ENCODE assay signal across 9 mouse cellular contexts in the genomic region with DNA sequence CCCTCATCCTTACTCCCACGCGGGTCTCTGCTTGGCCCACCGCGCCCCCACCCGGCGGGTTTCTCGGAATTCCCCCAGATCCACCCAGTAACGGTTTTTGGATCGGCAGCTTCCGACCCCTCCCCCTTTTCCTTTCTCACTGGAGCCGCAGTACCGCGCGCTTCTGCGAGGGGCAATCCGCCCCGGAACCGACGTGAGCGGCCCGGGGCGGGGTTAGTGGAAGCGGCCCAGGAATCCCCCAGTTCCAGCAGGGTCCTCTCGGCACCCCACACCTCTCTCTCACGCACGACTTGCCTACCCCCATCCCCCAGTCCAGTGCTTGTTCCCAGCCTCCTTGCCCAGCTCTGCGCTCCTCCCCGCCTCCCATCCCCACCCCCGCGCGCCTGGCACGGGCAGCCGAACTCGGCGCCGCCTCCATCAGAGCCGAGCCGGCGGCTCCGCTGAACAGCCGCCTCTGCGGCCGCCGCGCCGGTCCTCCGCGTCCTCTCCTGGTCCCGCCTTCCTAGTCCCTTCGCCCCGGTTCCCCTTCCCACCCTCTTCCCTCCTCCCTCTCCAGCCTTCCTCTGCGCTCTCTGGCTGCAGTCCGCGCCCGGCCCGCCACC. TPM values are rescaled to one million over a fixed set of nuclear protein-coding genes. Genes with fewer than 3 reads are reported as not detected.
DNase-seq lines count a peak whose midpoint lies in the region; ATAC-seq lines count a peak whose summit lies in the region.
"Had no signal": no experiment of that assay in that cellular context is flagged by ENCODE, and none has a peak within 500 bp of the region (broad histone marks: within the 10 kb centered on the region; RNA-seq: fewer than 3 reads in every experiment).

A gene (plus strand): TSS at position 420 of the 602 bp plus-strand sequence.

- H3K27ac ChIP-seq in heart, embryonic 10.5 days: no peak within 1 kb of the TSS
- H3K27ac ChIP-seq in embryonic facial prominence, embryonic 15.5 days (replicated peaks): no peak within 1 kb of the TSS
- H3K27ac ChIP-seq in hindbrain, embryonic 12.5 days: peak within 1 kb of the TSS; percentile 84
- peak within 1 kb of the TSS; percentile 64; the same call in 1 of the 2 replicates for H3K27ac ChIP-seq in neural tube, embryonic 12.5 days
- H3K27ac ChIP-seq: macrophage had no signal

- H3K4me3 ChIP-seq in heart, embryonic 10.5 days: peak within 1 kb of the TSS; percentile 76
- H3K4me3 ChIP-seq in embryonic facial prominence, embryonic 15.5 days (replicated peaks): peak within 1 kb of the TSS; percentile 55
- peak within 1 kb of the TSS; percentile 72 for H3K4me3 ChIP-seq in hindbrain, embryonic 12.5 days
- H3K4me3 ChIP-seq in neural tube, embryonic 12.5 days: peak within 1 kb of the TSS; percentile 61

- H3K4me1 ChIP-seq in heart, embryonic 10.5 days: peaks cover 20% of the 10 kb centered on the region
- H3K4me1 ChIP-seq in embryonic facial prominence, embryonic 15.5 days: peaks cover 8% of the 10 kb centered on the region; the same call in 1 of the 2 replicates
- H3K4me1 ChIP-seq in hindbrain, embryonic 12.5 days: peaks cover 3% of the 10 kb centered on the region; the same call in 1 of the 2 replicates
- H3K4me1 ChIP-seq in neural tube, embryonic 12.5 days: 0 out of 2 replicates have a peak, but pooled peaks cover 5% of the 10 kb centered on the region

- peak; percentile 67 for ATAC-seq in embryonic facial prominence, embryonic 15.5 days (ENCODE audit: insufficient number of reproducible peaks, low FRiP score, low TSS enrichment, low read depth)
- peak; percentile 95 for ATAC-seq in hindbrain, embryonic 12.5 days (ENCODE audit: low FRiP score)
- ATAC-seq in neural tube, embryonic 12.5 days (ENCODE audit: low FRiP score, low read depth): peak; percentile 91
- no peak for ATAC-seq in activated CD4-positive, CD25-positive, alpha-beta regulatory T cell, adult 4 months

- peaks cover 16% of the 10 kb centered on the region for H3K27me3 ChIP-seq in heart, embryonic 10.5 days (ENCODE audit: insufficient read depth, poor library complexity, severe bottlenecking)
- H3K27me3 ChIP-seq in embryonic facial prominence, embryonic 15.5 days: peaks cover 20% of the 10 kb centered on the region
- H3K27me3 ChIP-seq in hindbrain, embryonic 12.5 days: peaks cover 14% of the 10 kb centered on the region; the same call in 1 of the 2 replicates
- H3K27me3 ChIP-seq in neural tube, embryonic 12.5 days (replicated peaks): peaks cover 10% of the 10 kb centered on the region

- intact Hi-C loops in heart, postnatal 25 days (cut with DNase I): no loop called here
- intact Hi-C loops in left cerebral cortex, postnatal 25 days (cut with DNase I): loop anchor here (5.0 kb wide), 1 partner anchor 296 kb away; no protein-coding TSS in a partner anchor

- peak; percentile 78 for DNase-seq in heart, embryonic 10.5 days (ENCODE audit: low spot score)
- no peak for DNase-seq in heart, postnatal 25 days (ENCODE audit: low spot score)
- peak; percentile 3 to 5 for DNase-seq in adrenal gland, postnatal 4 days (ENCODE audit: low spot score in 2 of 2)
- DNase-seq in left cerebral cortex, postnatal 25 days (ENCODE audit: low spot score in 2 of 2): peak; percentile 81 to 87

- 1% methylated on average over 51 of the region's 56 CpGs for WGBS in heart, embryonic 10.5 days
- 1% methylated on average over 55 of the region's 56 CpGs for WGBS in embryonic facial prominence, embryonic 15.5 days
- WGBS in hindbrain, embryonic 12.5 days: under 1% methylated on average over 54 of the region's 56 CpGs
- WGBS in neural tube, embryonic 12.5 days: 1% methylated on average over 56 of the region's 56 CpGs

- peak within 1 kb of the TSS; percentile 96 for H3K4me2 ChIP-seq in embryonic facial prominence, embryonic 15.5 days (replicated peaks)
- peak within 1 kb of the TSS; percentile 96 for H3K4me2 ChIP-seq in hindbrain, embryonic 12.5 days (replicated peaks)
- peak within 1 kb of the TSS; percentile 93 for H3K4me2 ChIP-seq in neural tube, embryonic 12.5 days (replicated peaks)

- H3K36me3 ChIP-seq in heart, embryonic 10.5 days: no peaks in the 10 kb centered on the region
- H3K36me3 ChIP-seq in embryonic facial prominence, embryonic 15.5 days: no peaks in the 10 kb centered on the region
- H3K36me3 ChIP-seq in hindbrain, embryonic 12.5 days: no peaks in the 10 kb centered on the region
- no peaks in the 10 kb centered on the region for H3K36me3 ChIP-seq in neural tube, embryonic 12.5 days

- H3K9ac ChIP-seq in embryonic facial prominence, embryonic 15.5 days: no peak within 1 kb of the TSS
- peak within 1 kb of the TSS; percentile 74 for H3K9ac ChIP-seq in hindbrain, embryonic 12.5 days
- peak within 1 kb of the TSS; percentile 74 for H3K9ac ChIP-seq in neural tube, embryonic 12.5 days

- no peaks in the 10 kb centered on the region for H3K9me3 ChIP-seq in heart, embryonic 10.5 days
- no peaks in the 10 kb centered on the region for H3K9me3 ChIP-seq in embryonic facial prominence, embryonic 15.5 days (replicated peaks)
- H3K9me3 ChIP-seq in hindbrain, embryonic 12.5 days (replicated peaks): no peaks in the 10 kb centered on the region
- no peaks in the 10 kb centered on the region for H3K9me3 ChIP-seq in neural tube, embryonic 12.5 days

RNA-seq across cellular contexts. Expression of the gene that starts here (rescaled TPM):
- 0.54 and 1.1 TPM in 2 replicates for polyA plus RNA-seq in heart, embryonic 10.5 days (2016; fragmentation: Nextera tagmentation; extraction: Ambion mirVana)
- under 1 TPM in 1 of 2 experiments, not detected in 1; 0.36 TPM for total RNA-seq in heart, postnatal 25 days (2021)
- total RNA-seq in adrenal gland, postnatal 4 days (2021): 1 to 10 TPM; 3.0 to 3.6 TPM
- polyA plus RNA-seq in embryonic facial prominence, embryonic 15.5 days (2015; fragmentation: Nextera tagmentation; extraction: Ambion mirVana): 1.1 and 1.2 TPM in 2 replicates
- polyA plus RNA-seq in hindbrain, embryonic 12.5 days (2016; fragmentation: Nextera tagmentation; extraction: Ambion mirVana): 3.3 and 6.1 TPM in 2 replicates
- total RNA-seq in left cerebral cortex, postnatal 25 days (2021): 10 to 100 TPM; 10.8 to 11.0 TPM
- 6.3 and 7.3 TPM in 2 replicates for polyA plus RNA-seq in neural tube, embryonic 12.5 days (2016; fragmentation: Nextera tagmentation; extraction: Ambion mirVana)
- polyA plus RNA-seq in activated CD4-positive, CD25-positive, alpha-beta regulatory T cell, adult 4 months (2017; shearing (Covaris generic)): not detected
- polyA plus RNA-seq: macrophage had no signal

Comparison
In these comparisons a context has a peak if more than half of its experiments do, and no peak if none do; other contexts are left out.
1. H3K27ac ChIP-seq: peak in hindbrain, embryonic 12.5 days (single experiment) and neural tube, embryonic 12.5 days (single experiment); none in heart, embryonic 10.5 days (single experiment) and embryonic facial prominence, embryonic 15.5 days (single experiment).
2. Peak in every context shown above with its lines, with median percentiles within 50 percentile points of each other: H3K4me3 ChIP-seq and H3K4me2 ChIP-seq.